Mouse (Mus musculus) G1E-ER4 (cell line): Measurements from ENCODE around the gene Cldn19. TPM values are rescaled to one million over a fixed set of nuclear protein-coding genes. Genes with fewer than 3 reads are reported as not detected.

Experiments used
- GATA1 ChIP-seq: IDR thresholded peaks from one replicate; pipeline ENCODE4 v1.8.0; 2012; ENCODE audit warnings: low read length, inconsistent platforms
- polyA plus RNA-seq: library from polyadenylated mRNA; stranded (reverse); fragments of >175 nt; gene quantifications from 2 replicates; pipeline ENCODE4 v1.2.3, GENCODE M21; 2012

The Cldn19 gene
- polyA plus RNA-seq = not detected in 2 replicates

DNA sequence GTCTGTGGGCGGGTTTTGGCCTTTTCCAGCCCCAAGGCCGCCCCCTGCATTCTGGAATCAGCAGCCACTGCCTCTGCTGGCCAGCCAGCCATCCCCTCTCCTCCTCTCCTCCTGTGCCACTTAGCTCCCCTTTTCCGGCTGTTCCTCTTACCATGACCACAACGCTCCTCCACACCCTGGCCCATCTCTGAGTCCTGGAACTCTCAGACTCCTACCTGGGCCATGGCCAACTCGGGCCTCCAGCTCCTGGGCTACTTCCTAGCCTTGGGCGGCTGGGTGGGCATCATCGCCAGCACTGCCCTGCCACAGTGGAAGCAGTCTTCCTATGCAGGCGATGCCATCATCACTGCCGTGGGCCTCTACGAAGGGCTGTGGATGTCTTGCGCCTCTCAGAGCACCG lies at the start of gene Cldn19:
Cldn19 (plus strand) TSS at position 64 of the 400 bp plus-strand sequence.
- no peak for TF ChIP-seq GATA1

DNA sequence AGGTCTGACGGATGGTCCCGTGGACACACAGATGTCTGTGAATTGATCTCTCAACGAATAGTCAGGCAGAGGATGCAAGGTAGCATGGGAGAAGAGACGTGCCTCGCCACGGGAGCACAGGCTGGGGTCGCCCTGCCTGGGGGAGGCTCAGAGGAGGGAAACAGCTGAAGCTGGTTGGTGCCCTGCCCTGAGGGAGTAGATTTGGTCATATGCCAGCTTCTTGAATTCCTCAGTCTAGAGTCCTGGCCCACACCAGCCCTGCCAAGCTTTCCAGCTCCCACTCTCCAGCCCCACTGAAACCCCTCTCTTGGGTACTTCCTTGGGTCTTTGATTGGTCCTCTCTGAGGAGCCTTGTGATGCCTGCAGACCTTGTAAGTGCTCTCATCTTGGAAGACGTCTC lies 38.5 kb upstream of the Cldn19 start:
- TF ChIP-seq GATA1 = no peak

DNA sequence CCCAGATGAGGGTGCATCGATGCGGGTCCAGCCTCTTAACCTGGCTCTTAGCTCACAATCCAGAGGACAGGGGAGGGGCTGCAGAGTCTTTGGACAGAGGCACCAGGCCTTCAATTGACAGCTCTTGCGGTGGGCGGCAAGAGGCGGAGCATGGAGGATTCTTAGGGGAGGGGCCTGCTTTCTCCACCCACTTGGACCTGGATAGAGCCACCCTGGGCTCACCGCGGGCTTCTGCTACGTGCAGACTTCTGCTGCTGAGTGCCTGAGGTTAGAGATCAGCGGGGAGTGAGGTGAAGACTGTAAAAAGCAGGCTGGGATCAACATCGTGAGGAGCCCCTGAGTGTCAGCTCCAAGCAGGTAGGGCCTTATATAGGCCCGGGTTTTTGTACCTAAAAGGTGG lies 37.0 kb upstream of the Cldn19 start, which contains the start of gene Tmem269:
Tmem269 (minus strand) TSS at position 49 of the 400 bp plus-strand sequence.
- no peak for TF ChIP-seq GATA1

DNA sequence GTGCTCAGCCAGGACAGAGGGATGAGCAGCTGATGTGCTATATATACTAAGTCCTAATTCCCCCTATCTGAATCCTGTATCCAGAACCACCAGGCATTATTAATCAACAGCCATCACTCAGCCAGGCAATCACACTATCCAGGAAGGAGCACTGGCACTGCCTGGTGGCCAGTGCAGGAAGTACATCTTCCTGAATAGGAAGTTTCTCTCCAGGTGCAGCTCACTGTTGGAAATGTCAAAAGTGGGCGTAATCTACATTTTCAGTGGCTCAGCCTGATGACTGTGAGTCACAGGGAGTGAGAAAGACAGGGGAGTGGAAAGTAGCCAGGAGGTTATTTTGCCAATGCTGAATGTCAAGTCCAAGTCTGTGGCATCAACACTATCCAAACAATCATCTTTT lies 31.5 kb upstream of the Cldn19 start:
- TF ChIP-seq GATA1 = no peak

DNA sequence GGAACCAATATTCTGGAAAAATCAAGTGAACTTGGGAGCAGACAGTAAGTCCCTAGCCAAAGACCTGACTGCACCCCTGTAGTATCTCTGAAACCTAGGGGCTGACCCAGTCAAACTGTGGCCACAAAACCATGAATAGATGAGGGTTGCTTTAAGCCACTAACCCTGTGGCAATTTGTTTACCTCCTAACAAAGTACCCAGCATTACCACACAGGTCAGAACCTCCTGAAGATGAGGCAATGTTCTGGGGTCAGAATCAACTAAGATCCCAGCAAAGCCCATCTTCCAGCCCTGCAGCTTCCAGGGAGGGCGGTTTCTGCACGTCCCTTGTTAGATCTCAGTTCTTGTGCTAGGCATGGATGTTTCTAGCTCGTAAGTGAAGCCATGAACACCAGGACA lies 30.7 kb upstream of the Cldn19 start:
- TF ChIP-seq GATA1 = no peak

DNA sequence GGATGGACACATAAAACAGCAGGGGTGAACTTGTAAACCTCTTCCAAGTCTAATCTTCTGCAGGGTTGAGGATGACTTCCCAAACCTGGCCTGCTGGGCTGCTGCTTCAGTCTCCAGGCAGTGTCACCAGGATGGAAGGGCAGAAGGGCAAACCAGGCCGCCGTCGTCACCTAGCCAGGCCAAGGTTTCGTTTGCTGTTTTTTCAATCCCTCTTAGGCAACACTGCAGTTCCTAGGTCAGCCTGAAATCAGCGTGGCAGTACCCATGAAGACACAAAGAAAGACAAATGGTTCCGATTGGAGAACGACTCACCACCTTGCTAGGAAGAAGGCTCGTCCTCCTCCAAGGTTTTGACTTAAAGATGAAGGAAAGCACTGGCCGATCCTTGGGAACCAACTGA lies 29.5 kb upstream of the Cldn19 start:
- TF ChIP-seq GATA1 = no peak

DNA sequence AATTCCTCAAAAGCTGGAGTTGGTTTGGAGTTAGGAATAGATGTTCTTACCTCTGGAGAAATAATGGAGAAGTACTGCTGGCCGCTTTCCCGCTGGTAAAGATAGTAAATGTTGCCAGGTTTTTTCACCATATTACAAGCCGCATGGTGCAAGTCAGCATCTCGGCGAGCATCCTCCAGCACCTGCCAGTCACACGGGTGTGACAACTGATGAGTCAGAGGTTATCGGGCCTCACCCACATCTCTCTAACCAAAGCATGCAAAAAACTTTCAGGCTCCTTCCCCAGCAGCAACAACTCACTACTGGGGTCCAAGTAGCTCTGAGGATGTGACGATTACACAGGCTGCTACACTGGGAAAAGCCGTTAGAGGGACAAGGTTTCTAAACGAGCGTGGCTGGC lies 28.5 kb upstream of the Cldn19 start:
- TF ChIP-seq GATA1 = no peak

DNA sequence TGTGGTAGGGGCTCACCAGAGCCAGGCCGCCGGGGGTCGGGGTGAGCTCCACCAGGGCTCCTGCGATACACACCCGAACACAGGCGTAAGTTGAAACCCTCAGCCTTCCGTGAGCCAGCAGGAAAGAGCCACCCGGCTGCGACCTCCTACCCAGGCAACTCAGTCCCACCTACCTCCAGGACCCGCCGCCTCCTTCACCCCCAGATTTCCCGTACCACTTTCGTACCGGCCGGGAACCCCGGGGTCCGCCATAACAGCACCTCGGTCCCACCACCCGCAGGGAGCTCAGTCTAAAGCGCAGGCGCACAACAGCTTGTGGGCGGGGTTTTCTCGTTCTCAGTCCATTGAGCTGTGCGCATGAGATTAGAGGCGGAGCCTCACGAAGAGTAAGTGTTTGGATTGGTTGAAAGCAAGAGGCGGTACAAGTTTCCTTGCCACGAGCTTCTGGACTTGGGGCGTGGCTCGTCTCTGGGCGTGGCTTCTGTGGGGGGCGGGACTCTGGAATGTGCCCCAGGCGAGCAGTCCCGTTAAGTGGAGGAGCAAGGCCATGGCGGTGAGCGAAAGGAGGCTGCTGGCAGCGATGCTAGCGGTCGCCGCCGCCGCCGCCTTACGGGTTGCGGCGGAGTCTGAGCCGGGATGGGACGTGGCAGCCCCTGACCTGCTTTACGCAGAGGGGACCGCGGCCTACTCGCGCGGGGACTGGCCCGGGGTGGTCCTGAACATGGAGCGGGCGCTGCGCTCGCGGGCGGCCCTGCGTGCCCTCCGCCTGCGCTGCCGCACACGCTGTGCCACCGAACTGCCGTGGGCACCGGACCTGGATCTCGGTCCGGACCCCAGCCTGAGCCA lies 22.6 kb upstream of the Cldn19 start, which contains the start of the genes AU022252 and P3h1:
AU022252 (minus strand) TSS at position 303 of the 846 bp plus-strand sequence.
P3h1 (plus strand) TSS at position 506 of the 846 bp plus-strand sequence.
- no peak for TF ChIP-seq GATA1

DNA sequence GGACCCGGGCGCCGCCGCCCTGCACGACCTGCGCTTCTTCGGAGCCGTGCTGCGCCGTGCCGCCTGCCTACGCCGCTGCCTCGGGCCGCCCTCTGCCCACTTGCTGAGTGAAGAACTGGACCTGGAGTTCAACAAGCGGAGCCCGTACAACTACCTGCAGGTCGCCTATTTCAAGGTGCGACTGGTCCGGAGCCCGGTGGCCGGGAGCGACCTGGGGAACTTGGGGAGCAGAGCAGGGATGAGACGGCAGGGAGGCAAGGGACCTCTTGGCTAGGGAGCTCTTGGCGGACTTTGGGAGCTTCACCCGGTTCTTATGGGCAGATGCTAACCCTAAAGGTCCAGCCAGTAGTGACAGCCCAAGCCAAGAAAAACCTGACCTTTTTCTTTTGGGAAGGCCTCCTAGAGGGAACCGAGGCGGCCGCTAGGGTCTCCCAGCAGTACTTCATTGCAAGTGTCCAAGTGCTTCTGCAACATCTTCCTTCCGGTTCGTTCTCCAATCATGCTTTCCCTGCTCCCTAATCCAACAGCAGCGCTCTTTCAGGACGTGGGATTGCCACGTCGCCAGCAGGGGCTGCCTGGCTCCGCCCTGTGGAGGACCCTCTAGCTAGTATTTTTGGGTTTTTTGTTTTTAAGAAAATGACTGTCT lies 21.8 kb upstream of the Cldn19 start:
- TF ChIP-seq GATA1 = no peak

DNA sequence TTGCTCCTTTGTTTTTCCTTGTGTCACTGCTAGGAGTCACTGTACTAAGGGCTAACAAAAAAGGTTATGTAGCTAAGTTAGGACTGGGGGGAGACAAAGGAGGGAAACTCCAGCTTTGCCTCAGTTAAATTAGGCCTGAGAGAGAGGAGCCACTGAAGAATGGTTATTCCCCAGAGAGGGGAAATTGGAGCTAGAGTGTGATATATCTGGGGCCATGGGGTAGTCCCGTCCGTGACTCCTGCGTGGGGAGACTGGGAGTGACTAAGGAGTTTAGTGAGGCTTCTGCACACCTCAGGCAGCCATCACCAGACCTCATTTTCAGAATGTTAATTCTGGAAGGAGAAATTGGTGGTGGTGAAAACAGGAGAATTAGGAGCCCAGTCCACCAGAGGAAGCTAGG lies 20.9 kb upstream of the Cldn19 start:
- no peak for TF ChIP-seq GATA1

DNA sequence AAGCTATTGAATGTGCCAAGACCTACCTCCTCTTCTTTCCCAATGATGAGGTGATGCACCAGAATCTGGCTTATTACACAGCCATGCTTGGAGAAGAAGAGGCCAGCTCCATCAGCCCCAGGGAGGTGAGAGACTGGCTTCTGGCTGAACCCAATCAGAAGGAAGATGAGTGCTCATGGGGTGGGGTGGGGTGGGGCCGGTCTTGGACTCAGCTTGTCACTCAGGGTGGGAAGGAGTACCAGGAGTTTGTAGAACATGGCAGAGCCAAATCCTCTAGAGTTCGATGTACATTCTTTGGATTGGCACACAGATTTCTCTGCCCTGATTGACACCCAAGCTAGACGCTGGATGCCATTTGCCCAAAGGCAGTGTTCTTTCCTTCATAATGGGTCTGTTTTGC lies 16.6 kb upstream of the Cldn19 start:
- TF ChIP-seq GATA1 = no peak

DNA sequence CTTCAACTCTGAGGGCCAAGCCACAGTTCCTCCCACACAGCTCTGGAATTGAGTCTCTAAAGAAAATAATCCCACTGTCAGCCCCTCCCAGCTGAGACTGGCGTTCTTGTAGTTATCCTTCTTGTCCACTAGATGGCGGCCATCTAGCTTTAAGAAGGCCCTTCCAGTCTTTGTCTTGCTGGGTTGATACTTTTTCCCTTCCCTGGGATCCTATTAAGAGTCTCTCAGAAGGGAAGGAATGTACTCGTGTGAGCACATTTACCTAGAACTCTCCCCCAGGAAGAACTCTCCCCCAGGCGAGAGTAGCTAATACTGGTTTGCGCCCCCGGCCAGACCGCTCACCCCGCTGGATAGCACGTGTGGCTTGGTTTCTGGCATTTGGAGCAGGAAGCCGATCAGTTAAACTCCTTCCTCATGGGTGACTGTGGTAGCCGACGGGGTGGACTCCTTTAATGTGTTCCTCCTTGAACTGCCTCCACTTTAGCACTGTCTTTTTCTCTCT lies 16.0 kb upstream of the Cldn19 start:
- TF ChIP-seq GATA1 = no peak

DNA sequence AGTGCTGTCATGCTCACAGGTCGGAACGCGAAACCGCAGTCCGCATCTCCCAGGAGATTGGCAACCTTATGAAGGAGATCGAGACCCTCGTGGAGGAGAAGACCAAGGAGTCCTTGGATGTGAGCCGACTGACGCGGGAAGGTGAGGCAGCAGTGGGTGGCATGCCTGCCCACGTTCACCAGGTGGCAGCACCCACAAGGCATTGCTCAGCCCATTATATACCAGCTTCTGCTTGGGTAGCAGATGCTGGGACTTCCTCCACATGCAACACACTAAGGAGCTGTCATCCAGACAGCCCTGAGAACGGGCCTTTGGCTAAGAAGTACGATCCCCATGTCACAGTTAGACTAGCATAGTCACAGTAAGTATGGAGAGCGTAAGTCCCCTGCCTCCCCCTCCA lies 13.6 kb upstream of the Cldn19 start:
- no peak for TF ChIP-seq GATA1

DNA sequence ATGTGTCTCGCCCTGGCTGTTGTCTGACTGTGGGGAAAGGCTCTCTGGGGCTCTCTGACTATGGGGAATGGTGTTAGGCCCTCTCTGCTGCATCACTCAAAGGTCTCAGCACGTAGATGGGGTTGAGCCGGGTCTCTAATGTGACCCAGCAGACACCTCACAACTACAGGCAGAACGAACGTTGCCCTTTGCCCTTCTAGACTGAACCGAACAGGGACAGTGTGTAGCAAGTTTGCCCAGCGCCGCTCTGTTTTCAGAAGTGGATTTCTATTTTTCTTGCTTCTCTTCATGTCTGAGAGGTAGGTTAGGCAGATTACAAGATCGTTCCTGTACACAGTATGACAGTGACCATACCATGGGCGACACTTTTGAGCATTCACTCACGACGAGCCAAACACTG lies 12.6 kb upstream of the Cldn19 start:
- TF ChIP-seq GATA1 = no peak

DNA sequence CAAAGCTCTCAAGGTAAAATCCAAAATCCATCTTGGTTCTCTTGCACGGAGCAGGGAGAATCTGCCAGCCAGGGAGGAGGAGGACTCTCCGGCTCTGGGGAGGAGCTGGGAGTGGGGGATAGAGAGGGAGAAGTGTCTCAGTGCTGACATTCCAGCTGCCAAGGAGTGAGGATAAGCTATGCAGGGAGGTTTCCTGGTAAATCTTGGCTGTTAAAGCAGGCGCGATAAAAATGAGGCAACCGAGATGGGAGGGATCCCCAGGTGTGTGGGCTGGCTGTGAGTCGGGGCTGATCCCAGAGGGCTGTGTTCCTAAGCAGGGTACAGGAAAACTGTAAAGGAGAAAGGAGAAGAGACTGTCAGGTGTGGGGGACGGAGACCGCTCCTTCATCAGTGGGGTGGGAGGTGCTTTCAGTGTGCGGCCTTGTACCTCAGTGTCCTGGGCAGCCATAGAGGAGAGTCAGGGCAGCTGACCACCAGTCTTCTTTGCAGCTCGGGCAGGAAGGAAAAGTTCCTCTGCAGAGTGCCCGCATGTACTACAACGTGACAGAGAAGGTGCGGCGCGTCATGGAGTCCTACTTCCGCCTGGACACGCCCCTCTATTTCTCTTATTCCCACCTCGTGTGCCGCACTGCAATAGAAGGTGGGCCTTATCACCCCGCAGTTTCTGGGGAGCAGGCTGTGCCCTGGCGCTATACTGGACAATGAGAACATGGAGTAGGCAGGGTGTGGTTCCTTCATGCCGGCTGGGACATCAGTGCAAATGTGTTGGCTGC lies 10.6 kb upstream of the Cldn19 start:
- no peak for TF ChIP-seq GATA1

DNA sequence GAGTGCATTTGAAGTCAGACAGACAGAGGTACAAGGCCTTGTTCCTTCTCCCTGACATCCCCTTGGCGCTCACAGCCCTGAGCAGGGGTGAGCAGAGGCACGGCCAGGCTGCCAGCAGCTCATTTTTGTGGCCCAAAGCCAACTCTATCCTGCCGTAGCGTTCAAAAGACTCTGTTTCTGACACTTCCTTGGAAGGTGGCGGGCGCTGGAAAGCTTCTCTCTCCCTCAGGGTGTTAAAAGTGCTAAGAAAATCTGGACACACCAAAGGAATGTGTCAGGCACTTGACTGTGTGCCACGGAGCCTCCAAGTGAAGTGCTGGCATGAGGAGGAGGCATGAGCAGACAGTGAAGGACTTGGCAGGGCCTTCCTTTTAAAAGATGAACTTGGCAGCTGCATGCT lies 9.7 kb upstream of the Cldn19 start:
- no peak for TF ChIP-seq GATA1

DNA sequence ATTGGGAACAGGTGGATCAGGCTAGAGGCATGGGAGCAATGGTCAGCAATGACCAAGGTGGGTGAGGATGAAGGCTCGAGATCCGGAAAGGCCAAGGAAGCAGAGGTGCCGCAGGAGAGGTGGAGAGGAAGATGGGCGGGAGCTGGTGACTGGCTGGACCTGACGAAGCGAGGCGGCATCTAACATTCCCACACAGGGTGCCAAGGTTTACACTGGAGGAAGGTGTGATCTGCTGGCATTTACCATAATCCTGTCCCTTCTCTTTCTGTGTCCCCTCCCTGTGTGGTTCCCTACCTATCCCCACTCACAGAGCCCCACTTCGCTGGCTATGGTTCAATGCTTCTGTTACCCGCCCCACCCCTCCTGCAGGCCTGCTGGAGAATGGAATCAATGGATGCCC lies 9.3 kb upstream of the Cldn19 start:
- TF ChIP-seq GATA1 = no peak
